Mouse (Mus musculus): ENCODE data around the gene Rhoh. TPM values are rescaled to one million over a fixed set of nuclear protein-coding genes. Genes with fewer than 3 reads are reported as not detected.

Rhoh gene
- polyA plus RNA-seq, 1 experiment from 2014 or later, result 1.3 TPM

DNA sequence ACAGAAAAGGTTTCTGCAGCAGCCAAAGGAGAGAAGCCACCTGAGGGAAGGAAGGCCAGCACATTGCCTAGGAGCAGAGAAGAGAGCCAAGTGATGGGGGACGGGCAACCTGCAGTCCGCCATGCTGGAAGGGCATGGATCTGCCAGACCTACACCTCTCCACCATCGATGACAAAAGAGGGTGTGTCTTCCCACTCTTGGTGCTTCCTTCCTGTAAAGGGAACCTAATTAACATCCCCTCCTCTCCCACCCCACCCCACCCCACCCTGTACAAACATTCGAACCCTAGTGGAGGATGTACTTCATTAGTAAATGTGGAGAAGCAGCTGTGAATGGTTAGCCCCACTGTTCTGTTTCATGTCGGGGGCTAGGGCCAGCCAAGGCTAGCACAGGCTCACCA lies 51.2 kb downstream of the Rhoh start:
- no peak for ATAC-seq (ENCODE audit: low read depth)
- Histone ChIP-seq H3K4me3 (ENCODE audit: low read length) (no peak overlapping the region), H3K9me3 (ENCODE audit: control insufficient read depth, low read length) (no peaks in the 10 kb centered on the region), H3K36me3 (ENCODE audit: control insufficient read depth, insufficient read depth, low read length) (no peaks in the 10 kb centered on the region), H3K4me2 (ENCODE audit: low read depth, low read length) (no peak overlapping the region), H3K9ac (ENCODE audit: low read length) (no peak overlapping the region), H3K27me3 (ENCODE audit: control insufficient read depth, insufficient read depth, low read depth, low read length) (no peaks in the 10 kb centered on the region), H3K4me1 (replicated peaks; ENCODE audit: control insufficient read depth, insufficient read depth, low read length) (no peaks in the 10 kb centered on the region), H3K27ac (ENCODE audit: low read length) (no peak overlapping the region)
- 69% methylated on average over 5 of the region's 5 CpGs for WGBS

DNA sequence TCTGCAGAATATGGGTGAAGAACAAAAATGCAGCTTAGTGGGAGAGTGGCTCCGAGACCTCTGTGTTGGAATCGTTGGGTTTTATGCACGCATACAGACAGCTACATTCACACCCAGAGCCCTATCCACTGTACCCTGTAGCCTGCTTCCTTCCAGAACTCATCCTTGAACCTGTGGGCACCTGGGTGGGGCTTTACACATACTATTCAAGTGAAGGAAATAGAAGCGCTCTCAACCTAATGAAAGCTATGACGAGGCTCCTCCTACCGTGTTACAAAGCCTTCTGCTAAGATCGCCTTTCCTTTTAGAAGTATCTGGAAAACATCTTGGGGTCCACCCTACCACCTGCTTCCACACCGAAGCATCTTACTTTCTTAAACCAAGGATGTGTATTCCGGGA lies 52.1 kb downstream of the Rhoh start:
- Histone ChIP-seq H3K9me3 (ENCODE audit: control insufficient read depth, low read length) (no peaks in the 10 kb centered on the region), H3K36me3 (ENCODE audit: control insufficient read depth, insufficient read depth, low read length) (no peaks in the 10 kb centered on the region), H3K27me3 (ENCODE audit: control insufficient read depth, insufficient read depth, low read depth, low read length) (no peaks in the 10 kb centered on the region), H3K4me2 (ENCODE audit: low read depth, low read length) (no peak overlapping the region), H3K4me3 (ENCODE audit: low read length) (no peak overlapping the region), H3K27ac (ENCODE audit: low read length) (no peak overlapping the region), H3K4me1 (replicated peaks; ENCODE audit: control insufficient read depth, insufficient read depth, low read length) (no peaks in the 10 kb centered on the region), H3K9ac (ENCODE audit: low read length) (no peak overlapping the region)
- no peak for ATAC-seq (ENCODE audit: low read depth)
- 89% methylated on average over 9 of the region's 9 CpGs for WGBS

DNA sequence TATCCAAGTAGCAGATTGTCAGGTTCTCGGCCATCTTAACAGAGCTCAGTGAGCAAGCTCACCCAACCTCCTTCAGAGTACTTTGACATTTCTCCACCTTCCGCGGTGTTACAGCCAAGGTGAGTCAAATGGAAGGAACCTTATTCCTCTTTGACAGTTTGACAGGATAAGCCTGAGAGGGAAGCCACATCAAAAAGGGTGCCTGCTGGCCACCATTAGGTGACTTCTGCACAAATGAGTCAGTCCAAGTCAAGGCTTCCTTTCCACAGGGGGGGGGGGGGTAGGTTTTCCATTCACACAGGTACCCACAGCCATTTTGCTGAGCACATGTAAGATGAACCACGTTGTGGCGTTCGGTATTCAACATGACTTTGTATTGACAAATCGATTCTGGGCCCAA lies 53.3 kb downstream of the Rhoh start:
- no peaks in the 10 kb centered on the region for H3K27me3 ChIP-seq (ENCODE audit: control insufficient read depth, insufficient read depth, low read depth, low read length)
- H3K9ac ChIP-seq (ENCODE audit: low read length), result no peak overlapping the region
- no peak overlapping the region for H3K4me3 ChIP-seq (ENCODE audit: low read length)
- no peak for ATAC-seq (ENCODE audit: low read depth)
- WGBS, result 84% methylated on average over 7 of the region's 7 CpGs
- no peaks in the 10 kb centered on the region for H3K9me3 ChIP-seq (ENCODE audit: control insufficient read depth, low read length)
- H3K4me2 ChIP-seq (ENCODE audit: low read depth, low read length), result no peak overlapping the region
- H3K36me3 ChIP-seq (ENCODE audit: control insufficient read depth, insufficient read depth, low read length), result no peaks in the 10 kb centered on the region
- no peak overlapping the region for H3K27ac ChIP-seq (ENCODE audit: low read length)
- H3K4me1 ChIP-seq (replicated peaks; ENCODE audit: control insufficient read depth, insufficient read depth, low read length), result no peaks in the 10 kb centered on the region

DNA sequence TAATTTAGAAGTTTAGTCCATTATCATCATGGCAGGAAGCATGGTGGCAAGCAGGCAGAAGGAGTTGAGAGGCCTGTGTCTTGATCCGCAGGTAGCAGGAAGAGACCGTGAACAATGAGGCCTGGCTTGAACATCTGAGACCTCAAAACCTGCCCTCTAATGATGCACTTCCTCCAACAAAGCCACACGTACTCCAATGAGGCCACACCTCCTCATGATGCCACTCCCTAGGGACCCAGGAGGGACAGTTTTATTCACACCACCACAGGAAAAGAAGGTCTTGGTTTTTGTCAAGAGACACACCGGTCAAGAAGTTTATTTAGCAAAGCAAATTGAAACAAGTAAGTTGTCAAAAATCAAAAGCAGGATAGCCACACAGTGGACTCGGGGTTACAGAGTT lies 55.9 kb downstream of the Rhoh start:
- Histone ChIP-seq H3K9me3 (ENCODE audit: control insufficient read depth, low read length) (no peaks in the 10 kb centered on the region), H3K4me3 (ENCODE audit: low read length) (no peak overlapping the region), H3K27ac (ENCODE audit: low read length) (no peak overlapping the region), H3K4me1 (replicated peaks; ENCODE audit: control insufficient read depth, insufficient read depth, low read length) (no peaks in the 10 kb centered on the region), H3K36me3 (ENCODE audit: control insufficient read depth, insufficient read depth, low read length) (no peaks in the 10 kb centered on the region), H3K4me2 (ENCODE audit: low read depth, low read length) (no peak overlapping the region), H3K9ac (ENCODE audit: low read length) (no peak overlapping the region), H3K27me3 (ENCODE audit: control insufficient read depth, insufficient read depth, low read depth, low read length) (no peaks in the 10 kb centered on the region)
- no peak for ATAC-seq (ENCODE audit: low read depth)
- WGBS, result 79% methylated on average over 5 of the region's 5 CpGs

DNA sequence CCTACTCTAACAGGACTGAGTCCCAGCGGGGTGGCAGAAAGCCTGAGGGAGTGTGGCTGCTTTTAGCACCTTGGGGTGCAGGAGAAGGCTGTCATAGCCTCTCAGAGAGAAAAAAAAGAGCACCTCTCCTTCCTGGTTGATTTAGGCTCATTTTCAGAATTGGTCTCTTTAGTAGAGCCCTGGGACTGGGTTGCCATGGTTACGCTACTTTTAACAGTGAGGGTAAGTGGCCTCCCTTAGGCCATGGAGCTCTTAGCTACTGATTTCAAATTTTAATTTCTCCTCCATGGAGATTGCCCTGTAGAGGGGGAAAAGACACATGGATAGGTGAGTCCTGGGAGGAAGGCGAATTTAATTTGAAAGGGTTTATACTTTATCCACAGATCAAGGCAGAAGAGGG lies 57.6 kb downstream of the Rhoh start:
- WGBS, result 75% methylated on average over 3 of the region's 3 CpGs
- ATAC-seq (ENCODE audit: low read depth), result peak; percentile 54; the same call in 1 of the 2 replicates

DNA sequence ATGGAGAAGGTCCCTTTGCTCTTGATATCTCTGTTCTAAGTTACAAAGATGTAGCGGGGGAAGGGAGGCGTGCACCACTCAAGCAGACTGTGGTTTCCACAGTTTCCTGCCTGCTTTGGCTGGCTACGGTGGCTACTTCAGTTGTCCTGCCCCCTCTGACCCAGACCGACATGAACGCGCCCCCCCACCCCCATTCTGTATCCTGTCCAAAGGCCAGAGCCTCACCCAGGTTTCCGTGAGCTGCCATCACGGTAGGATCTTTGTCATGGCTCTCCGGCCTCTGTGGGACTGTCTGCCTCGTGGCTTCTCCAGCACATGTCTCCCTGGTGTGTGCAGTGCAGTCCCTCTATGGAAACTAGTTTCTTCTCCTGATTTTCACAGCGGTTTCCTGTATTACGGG lies 58.3 kb downstream of the Rhoh start:
- no peaks in the 10 kb centered on the region for H3K4me1 ChIP-seq (replicated peaks; ENCODE audit: control insufficient read depth, insufficient read depth, low read length)
- no peak overlapping the region for H3K4me3 ChIP-seq (ENCODE audit: low read length)
- no peak overlapping the region for H3K9ac ChIP-seq (ENCODE audit: low read length)
- no peak overlapping the region for H3K4me2 ChIP-seq (ENCODE audit: low read depth, low read length)
- WGBS, result 73% methylated on average over 12 of the region's 12 CpGs
- no peaks in the 10 kb centered on the region for H3K27me3 ChIP-seq (ENCODE audit: control insufficient read depth, insufficient read depth, low read depth, low read length)
- H3K27ac ChIP-seq (ENCODE audit: low read length), result no peak overlapping the region
- no peaks in the 10 kb centered on the region for H3K9me3 ChIP-seq (ENCODE audit: control insufficient read depth, low read length)
- ATAC-seq (ENCODE audit: low read depth), result no peak
- H3K36me3 ChIP-seq (ENCODE audit: control insufficient read depth, insufficient read depth, low read length), result no peaks in the 10 kb centered on the region

More for the DNA sequence above, 57.6 kb downstream of the Rhoh start:
- no peak overlapping the region for H3K4me3 ChIP-seq (ENCODE audit: low read length)
- no peak overlapping the region for H3K9ac ChIP-seq (ENCODE audit: low read length)
- H3K27ac ChIP-seq (ENCODE audit: low read length), result no peak overlapping the region
- H3K4me2 ChIP-seq (ENCODE audit: low read depth, low read length), result no peak overlapping the region
- no peaks in the 10 kb centered on the region for H3K36me3 ChIP-seq (ENCODE audit: control insufficient read depth, insufficient read depth, low read length)
- H3K27me3 ChIP-seq (ENCODE audit: control insufficient read depth, insufficient read depth, low read depth, low read length), result no peaks in the 10 kb centered on the region
- H3K4me1 ChIP-seq (replicated peaks; ENCODE audit: control insufficient read depth, insufficient read depth, low read length), result no peaks in the 10 kb centered on the region
- H3K9me3 ChIP-seq (ENCODE audit: control insufficient read depth, low read length), result no peaks in the 10 kb centered on the region

DNA sequence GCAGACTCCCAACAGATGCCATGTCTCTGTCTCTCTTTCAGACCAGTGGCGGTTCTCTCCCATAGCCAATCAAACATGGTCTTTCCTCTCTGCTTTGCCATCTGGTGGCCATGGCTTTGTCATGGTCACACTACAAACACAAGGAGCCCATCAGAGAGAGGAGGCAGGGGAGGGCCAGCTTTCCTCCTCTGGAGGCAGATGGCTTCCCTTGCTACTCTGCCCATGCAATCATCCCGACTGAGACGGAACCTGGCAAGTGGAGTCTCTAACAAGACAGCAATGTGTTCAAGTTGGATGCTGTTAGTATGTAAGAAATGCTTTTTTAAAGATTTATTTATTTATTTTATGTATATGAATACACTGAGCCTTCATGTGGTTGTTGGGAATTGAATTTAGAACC lies 58.9 kb downstream of the Rhoh start:
- WGBS, result 95% methylated on average over 3 of the region's 3 CpGs
- no peak for ATAC-seq (ENCODE audit: low read depth)
- no peak overlapping the region for H3K4me2 ChIP-seq (ENCODE audit: low read depth, low read length)
- no peaks in the 10 kb centered on the region for H3K9me3 ChIP-seq (ENCODE audit: control insufficient read depth, low read length)
- H3K27me3 ChIP-seq (ENCODE audit: control insufficient read depth, insufficient read depth, low read depth, low read length), result no peaks in the 10 kb centered on the region
- H3K9ac ChIP-seq (ENCODE audit: low read length), result no peak overlapping the region
- H3K4me3 ChIP-seq (ENCODE audit: low read length), result no peak overlapping the region
- H3K4me1 ChIP-seq (replicated peaks; ENCODE audit: control insufficient read depth, insufficient read depth, low read length), result no peaks in the 10 kb centered on the region
- no peaks in the 10 kb centered on the region for H3K36me3 ChIP-seq (ENCODE audit: control insufficient read depth, insufficient read depth, low read length)
- H3K27ac ChIP-seq (ENCODE audit: low read length), result no peak overlapping the region

DNA sequence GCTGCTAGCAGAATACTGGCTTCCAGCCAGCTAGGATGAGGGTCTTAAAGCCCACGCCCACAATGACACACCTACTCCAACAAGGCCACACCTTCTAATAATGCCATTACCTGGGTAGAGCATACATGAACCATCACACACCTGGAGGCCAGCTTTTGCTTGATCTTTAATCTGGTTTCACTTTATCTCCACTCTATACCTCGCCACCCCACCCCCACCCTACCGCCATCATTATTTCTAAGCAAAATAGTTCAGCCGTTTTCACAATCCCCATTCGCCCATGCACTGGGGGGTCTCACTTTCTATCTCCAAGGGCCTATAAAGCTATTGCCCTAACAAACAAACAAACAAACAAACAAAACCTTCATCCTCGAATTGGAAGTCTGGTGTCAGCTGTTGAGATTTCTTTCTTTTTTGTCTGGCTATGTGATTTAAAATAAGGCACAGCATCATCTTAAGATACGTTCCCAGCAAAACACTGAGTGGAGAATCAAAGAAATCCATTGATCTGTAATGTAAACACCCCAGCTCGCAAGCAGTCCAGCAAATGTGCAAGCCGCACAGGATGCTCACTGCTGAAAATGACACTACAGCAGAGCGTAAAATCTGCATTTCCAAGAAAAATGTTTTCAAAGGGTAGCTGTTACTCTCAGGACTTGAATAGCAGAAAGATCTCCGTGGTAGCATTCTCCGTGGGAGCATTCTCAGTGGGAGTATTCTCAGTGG lies 59.9 kb downstream of the Rhoh start:
- no peak overlapping the region for H3K9ac ChIP-seq (ENCODE audit: low read length)
- no peaks in the 10 kb centered on the region for H3K4me1 ChIP-seq (replicated peaks; ENCODE audit: control insufficient read depth, insufficient read depth, low read length)
- H3K27ac ChIP-seq (ENCODE audit: low read length), result no peak overlapping the region
- H3K4me2 ChIP-seq (ENCODE audit: low read depth, low read length), result no peak overlapping the region
- no peak for ATAC-seq (ENCODE audit: low read depth)
- no peaks in the 10 kb centered on the region for H3K27me3 ChIP-seq (ENCODE audit: control insufficient read depth, insufficient read depth, low read depth, low read length)
- no peak overlapping the region for H3K4me3 ChIP-seq (ENCODE audit: low read length)
- WGBS, result 68% methylated on average over 12 of the region's 12 CpGs
- no peaks in the 10 kb centered on the region for H3K9me3 ChIP-seq (ENCODE audit: control insufficient read depth, low read length)
- no peaks in the 10 kb centered on the region for H3K36me3 ChIP-seq (ENCODE audit: control insufficient read depth, insufficient read depth, low read length)

DNA sequence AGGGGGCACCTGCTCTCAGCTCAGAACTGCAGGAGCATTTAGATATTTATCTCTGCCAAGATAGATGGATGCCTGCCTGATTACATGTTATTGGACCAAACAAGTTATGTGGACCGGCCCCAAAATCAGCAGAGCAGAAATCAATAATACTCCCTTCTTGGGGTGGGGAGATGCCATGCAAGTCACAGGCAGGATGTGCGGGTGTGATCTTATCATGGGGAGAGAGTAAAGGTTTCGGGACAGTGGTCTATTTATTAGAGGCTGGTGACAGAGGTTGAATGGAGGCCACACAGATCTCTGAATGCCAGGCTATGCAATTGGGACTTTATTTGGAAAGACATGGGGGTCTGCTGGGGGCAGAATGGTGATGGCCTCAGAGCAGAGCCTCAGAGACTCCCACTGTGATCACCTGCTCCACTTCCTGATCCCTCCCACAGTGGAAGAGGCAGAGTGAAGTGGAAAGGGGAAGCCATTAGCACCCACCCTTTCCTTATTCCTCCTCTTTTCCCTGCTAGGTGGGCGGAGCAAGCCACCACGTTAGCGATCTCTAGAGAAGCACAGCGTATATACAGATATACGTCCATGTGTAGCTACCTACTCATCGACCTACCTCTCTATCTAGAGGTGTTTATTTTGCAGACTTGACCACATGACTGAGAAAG lies 60.6 kb downstream of the Rhoh start:
- Histone ChIP-seq H3K27ac (ENCODE audit: low read length) (no peak overlapping the region), H3K9me3 (ENCODE audit: control insufficient read depth, low read length) (no peaks in the 10 kb centered on the region), H3K36me3 (ENCODE audit: control insufficient read depth, insufficient read depth, low read length) (no peaks in the 10 kb centered on the region), H3K4me1 (replicated peaks; ENCODE audit: control insufficient read depth, insufficient read depth, low read length) (no peaks in the 10 kb centered on the region), H3K4me2 (ENCODE audit: low read depth, low read length) (no peak overlapping the region), H3K27me3 (ENCODE audit: control insufficient read depth, insufficient read depth, low read depth, low read length) (no peaks in the 10 kb centered on the region), H3K4me3 (ENCODE audit: low read length) (no peak overlapping the region), H3K9ac (ENCODE audit: low read length) (no peak overlapping the region)
- ATAC-seq (ENCODE audit: low read depth), result no peak
- 62% methylated on average over 9 of the region's 9 CpGs for WGBS

All from lung, embryonic 16.5 days (tissue).